Mouse (Mus musculus) stomach, postnatal 0 days (tissue): ENCODE data around the gene Dnajb5.

ENCODE experiments used
- CTCF ChIP-seq: IDR thresholded peaks from 2 replicates; pipeline ENCODE4 v1.5.1; 2016; ENCODE audit warnings: antibody characterized with exemption, low read depth, mild to moderate bottlenecking, moderate library complexity
- EP300 ChIP-seq: optimal IDR thresholded peaks from 2 replicates; pipeline ENCODE3; 2016; ENCODE audit warnings: antibody characterized with exemption

- TF ChIP-seq CTCF, result peak; percentile 47; the same call in 1 of the 2 replicates
- no peak for TF ChIP-seq EP300
Observed at GRCm38 (mm10) chr4:42978062-42978461, 28.4 kb downstream of the Dnajb5 start.
